Mouse (Mus musculus) liver (tissue): Measurements from ENCODE around the gene Rnf180.
"Not testable (repeated sequence)": the region's sequence is repeated elsewhere in the genome, so short reads cannot be mapped to it uniquely, and the experiment has no call there.

Experiments used
- DNase-seq: peaks from one replicate; pipeline ENCODE4 v3.0.0-alpha.2; 2020; ENCODE audit warnings: mixed read lengths

Rnf180 gene

GRCm38 (mm10) chr13:105294715-105295114 is at the start of gene Rnf180:
TSS of gene Rnf180 (minus strand) at chr13:105294815.
- no peak for DNase-seq

- no peak for DNase-seq
Observed at GRCm38 (mm10) chr13:105331199-105331968, 36.8 kb upstream of the Rnf180 start.

GRCm38 (mm10) chr13:105326946-105327345 is 32.3 kb upstream of the Rnf180 start:
- DNase-seq: no peak

- DNase-seq: no peak
Observed at GRCm38 (mm10) chr13:105316926-105317325, 22.3 kb upstream of the Rnf180 start.

- DNase-seq: no peak
Observed at GRCm38 (mm10) chr13:105316009-105316408, 21.4 kb upstream of the Rnf180 start.

GRCm38 (mm10) chr13:105312763-105313162 is 18.1 kb upstream of the Rnf180 start:
- peak; percentile 16 for DNase-seq

GRCm38 (mm10) chr13:105310562-105310961 is 15.9 kb upstream of the Rnf180 start:
- not testable (repeated sequence) for DNase-seq

- DNase-seq: no peak
Observed at GRCm38 (mm10) chr13:105305513-105305912, 10.9 kb upstream of the Rnf180 start.

- no peak for DNase-seq
Observed at GRCm38 (mm10) chr13:105304054-105304453, 9.4 kb upstream of the Rnf180 start.

- DNase-seq: peak; percentile 15
Observed at GRCm38 (mm10) chr13:105300009-105300346, 5.4 kb upstream of the Rnf180 start.

- DNase-seq: no peak
Observed at GRCm38 (mm10) chr13:105299162-105300008, 4.8 kb upstream of the Rnf180 start.

- peak; percentile 30 for DNase-seq
Observed at GRCm38 (mm10) chr13:105293781-105294667, 591 bp downstream of the Rnf180 start.

- peak; percentile 36 for DNase-seq
Observed at GRCm38 (mm10) chr13:105291816-105292215, 2.8 kb downstream of the Rnf180 start.

GRCm38 (mm10) chr13:105290594-105290993 is 4.0 kb downstream of the Rnf180 start:
- no peak for DNase-seq

- DNase-seq: no peak
Observed at GRCm38 (mm10) chr13:105290021-105290420, 4.6 kb downstream of the Rnf180 start.

- no peak for DNase-seq
Observed at GRCm38 (mm10) chr13:105279397-105280018, 15.1 kb downstream of the Rnf180 start.

GRCm38 (mm10) chr13:105270394-105271094 is 24.1 kb downstream of the Rnf180 start:
- no peak for DNase-seq

GRCm38 (mm10) chr13:105267464-105267863 is 27.2 kb downstream of the Rnf180 start:
- no peak for DNase-seq

- peak; percentile 16 for DNase-seq
Observed at GRCm38 (mm10) chr13:105266746-105267145, 27.9 kb downstream of the Rnf180 start.

- no peak for DNase-seq
Observed at GRCm38 (mm10) chr13:105256757-105257433, 37.7 kb downstream of the Rnf180 start.

GRCm38 (mm10) chr13:105250767-105251166 is 43.8 kb downstream of the Rnf180 start:
- no peak for DNase-seq
